13 mouse cellular contexts compared by ENCODE assay signal in the genomic region with DNA sequence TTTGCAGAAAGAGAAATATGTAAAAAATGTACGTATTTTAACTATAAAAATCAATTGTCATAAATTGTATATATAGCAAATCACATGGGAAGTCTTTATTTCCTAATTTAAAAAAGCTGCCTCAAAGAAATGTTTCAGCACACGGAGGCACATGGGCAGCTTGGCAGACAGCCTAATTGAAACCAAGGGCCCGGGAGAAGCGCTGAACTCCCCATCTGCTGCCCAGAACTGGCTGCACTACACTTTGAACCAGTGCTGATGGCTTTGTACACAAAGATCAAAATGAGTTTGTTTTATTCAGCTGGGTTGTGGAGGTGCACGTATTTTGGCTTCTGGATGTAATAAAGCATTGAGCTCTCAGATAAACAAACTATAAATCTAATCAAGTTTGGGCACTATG.
DNase-seq lines count a peak whose midpoint lies in the region; ATAC-seq and TF ChIP-seq lines count a peak whose summit lies in the region.
"Had no signal": no experiment of that assay in that cellular context is flagged by ENCODE, and none has a peak within 500 bp of the region (broad histone marks: within the 10 kb centered on the region; RNA-seq: fewer than 3 reads in every experiment).

No protein-coding gene starts in this region.

- no peaks in the 10 kb centered on the region for H3K4me1 ChIP-seq in midbrain, embryonic 15.5 days
- H3K4me1 ChIP-seq in midbrain, embryonic 13.5 days (replicated peaks), result no peaks in the 10 kb centered on the region
- H3K4me1 ChIP-seq in hindbrain, postnatal 0 days (ENCODE audit: insufficient read depth, low read length), result no peaks in the 10 kb centered on the region
- H3K4me1 ChIP-seq: liver, embryonic 12.5 days had no signal

- DNase-seq in embryo, embryonic 10 days (ENCODE audit: low spot score), result peak; percentile 8
- DNase-seq in embryo, embryonic 9.5 days (ENCODE audit: extremely low spot score), result no peak
- DNase-seq in cerebellum, postnatal 10 days, result peak; percentile 86 to 88
- peak; percentile 61 for DNase-seq in hindbrain, postnatal 0 days (ENCODE audit: low spot score)
- no peak for DNase-seq in gastrocnemius, postnatal 36 days
- no peak for DNase-seq in heart, adult 18-20 months
- DNase-seq: gastrocnemius, postnatal 25 days had no signal

- no peaks in the 10 kb centered on the region for H3K27me3 ChIP-seq in midbrain, embryonic 15.5 days (replicated peaks)
- H3K27me3 ChIP-seq in midbrain, embryonic 13.5 days, result no peaks in the 10 kb centered on the region
- no peaks in the 10 kb centered on the region for H3K27me3 ChIP-seq in hindbrain, postnatal 0 days (ENCODE audit: insufficient read depth, low read length)
- H3K27me3 ChIP-seq: liver, embryonic 12.5 days had no signal

- H3K36me3 ChIP-seq in midbrain, embryonic 15.5 days (replicated peaks), result no peaks in the 10 kb centered on the region
- H3K36me3 ChIP-seq in midbrain, embryonic 13.5 days, result no peaks in the 10 kb centered on the region
- no peaks in the 10 kb centered on the region for H3K36me3 ChIP-seq in hindbrain, postnatal 0 days (ENCODE audit: insufficient read depth, low read length)
- H3K36me3 ChIP-seq: liver, embryonic 12.5 days had no signal

- intact Hi-C loops in gastrocnemius, postnatal 36 days (cut with DNase I), result no loop called here

- no peak overlapping the region for H3K27ac ChIP-seq in midbrain, embryonic 15.5 days
- H3K27ac ChIP-seq in midbrain, embryonic 13.5 days, result no peak overlapping the region
- no peak overlapping the region for H3K27ac ChIP-seq in hindbrain, postnatal 0 days
- H3K27ac ChIP-seq: liver, embryonic 12.5 days; macrophage had no signal

- H3K4me2 ChIP-seq in midbrain, embryonic 15.5 days, result no peak overlapping the region
- H3K4me2 ChIP-seq in midbrain, embryonic 13.5 days (replicated peaks), result no peak overlapping the region
- H3K4me2 ChIP-seq in hindbrain, postnatal 0 days (ENCODE audit: low read depth, low read length), result no peak overlapping the region
- H3K4me2 ChIP-seq: liver, embryonic 12.5 days had no signal

- WGBS in midbrain, embryonic 15.5 days, result 44% methylated on average over 5 of the region's 5 CpGs
- 65% methylated on average over 5 of the region's 5 CpGs for WGBS in midbrain, embryonic 13.5 days
- 36% methylated on average over 5 of the region's 5 CpGs for WGBS in hindbrain, postnatal 0 days

- no peaks in the 10 kb centered on the region for H3K9me3 ChIP-seq in midbrain, embryonic 15.5 days
- no peaks in the 10 kb centered on the region for H3K9me3 ChIP-seq in midbrain, embryonic 13.5 days
- H3K9me3 ChIP-seq in hindbrain, postnatal 0 days (ENCODE audit: low read length), result no peaks in the 10 kb centered on the region
- H3K9me3 ChIP-seq: liver, embryonic 12.5 days had no signal

- ATAC-seq in midbrain, embryonic 15.5 days (replicated peaks), result 0 out of 2 replicates have a peak, but pooled peaks have one; percentile 58
- no peak for ATAC-seq in midbrain, embryonic 13.5 days
- ATAC-seq in hindbrain, postnatal 0 days, result no peak
- ATAC-seq: intestine, postnatal 0 days; liver, embryonic 12.5 days had no signal

- H3K4me3 ChIP-seq in midbrain, embryonic 15.5 days, result no peak overlapping the region
- H3K4me3 ChIP-seq in midbrain, embryonic 13.5 days (replicated peaks), result no peak overlapping the region
- H3K4me3 ChIP-seq in hindbrain, postnatal 0 days (ENCODE audit: low read length), result no peak overlapping the region
- H3K4me3 ChIP-seq: erythroblast, embryonic 14.5 days; liver, embryonic 12.5 days had no signal

- no peak overlapping the region for H3K9ac ChIP-seq in midbrain, embryonic 15.5 days
- no peak overlapping the region for H3K9ac ChIP-seq in midbrain, embryonic 13.5 days (replicated peaks)
- H3K9ac ChIP-seq in hindbrain, postnatal 0 days (replicated peaks; ENCODE audit: low read length), result no peak overlapping the region
- H3K9ac ChIP-seq: liver, embryonic 12.5 days had no signal

- TF ChIP-seq CTCF in hindbrain, postnatal 0 days (IDR thresholded peaks at IDR 0.05; ENCODE audit: low read depth), result no peak

Comparison
In these comparisons a context has a peak if more than half of its experiments do, and no peak if none do; other contexts are left out.
1. DNase-seq: peak in embryo, embryonic 10 days (single experiment), cerebellum, postnatal 10 days (2 of 2) and hindbrain, postnatal 0 days (single experiment); none in embryo, embryonic 9.5 days (single experiment), gastrocnemius, postnatal 36 days (0 of 2) and heart, adult 18-20 months (0 of 2).